Mouse (Mus musculus): ENCODE data around the gene Sh3bp1. TPM values are rescaled to one million over a fixed set of nuclear protein-coding genes. Genes with fewer than 3 reads are reported as not detected.

Sh3bp1 gene
- polyA plus RNA-seq, 1 experiment from 2014 or later = 51.2 TPM

GRCm38 (mm10) chr15:78889401-78889853 is 10.1 kb upstream of the Sh3bp1 start:
- H3K4me1 ChIP-seq = peaks cover 42% of the 10 kb centered on the region
- DNase-seq (ENCODE audit: low spot score) = peak; percentile 47
- 32% methylated on average over 13 of the region's 13 CpGs for WGBS
- H3K9me3 ChIP-seq (replicated peaks) = no peaks in the 10 kb centered on the region
- H3K36me3 ChIP-seq = peaks cover 98% of the 10 kb centered on the region
- H3K27ac ChIP-seq = peak overlapping the region; percentile 76
- peak overlapping the region; percentile 1; the same call in 1 of the 2 replicates for H3K4me3 ChIP-seq
- H3K27me3 ChIP-seq (ENCODE audit: low read depth, poor library complexity, severe bottlenecking) = no peaks in the 10 kb centered on the region

- Histone ChIP-seq H3K27me3 (ENCODE audit: low read depth, poor library complexity, severe bottlenecking) (no peaks in the 10 kb centered on the region), H3K27ac (0 out of 2 replicates have a peak overlapping the region, but pooled peaks have one; percentile 15), H3K36me3 (peaks cover 80% of the 10 kb centered on the region), H3K4me1 (peaks cover 63% of the 10 kb centered on the region), H3K4me3 (no peak overlapping the region), H3K9me3 (replicated peaks) (no peaks in the 10 kb centered on the region)
- 45% methylated on average over 7 of the region's 7 CpGs for WGBS
- DNase-seq (ENCODE audit: low spot score) = no peak
Measured at GRCm38 (mm10) chr15:78892440-78892839, 7.1 kb upstream of the Sh3bp1 start.

DNA sequence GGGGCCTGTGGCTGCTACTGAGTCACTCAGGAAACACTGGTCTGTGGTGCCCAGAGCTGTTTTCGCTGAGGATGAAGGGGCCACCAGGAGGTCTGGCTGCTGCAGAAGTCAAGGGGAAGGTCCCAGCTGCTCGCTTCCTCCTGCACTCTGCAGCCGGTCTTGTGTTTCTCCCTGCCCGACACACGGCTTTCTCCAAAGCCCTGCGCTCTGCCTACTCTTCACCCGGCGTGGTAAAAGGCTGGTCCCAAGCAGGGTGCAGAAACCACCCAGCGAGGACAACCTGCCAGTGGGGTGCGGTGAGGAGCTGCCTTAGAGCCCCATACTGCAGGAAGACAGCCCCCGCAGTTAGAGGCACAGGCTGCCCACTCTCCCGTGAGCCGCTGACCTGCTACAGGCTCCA is 4.8 kb upstream of the Sh3bp1 start:
- H3K36me3 ChIP-seq = peaks cover 58% of the 10 kb centered on the region
- H3K27ac ChIP-seq = peak overlapping the region; percentile 46; the same call in 1 of the 2 replicates
- 78% methylated on average over 13 of the region's 13 CpGs for WGBS
- H3K9me3 ChIP-seq (replicated peaks) = no peaks in the 10 kb centered on the region
- no peaks in the 10 kb centered on the region for H3K27me3 ChIP-seq (ENCODE audit: low read depth, poor library complexity, severe bottlenecking)
- H3K4me3 ChIP-seq = no peak overlapping the region
- peaks cover 71% of the 10 kb centered on the region for H3K4me1 ChIP-seq
- no peak for DNase-seq (ENCODE audit: low spot score)

DNA sequence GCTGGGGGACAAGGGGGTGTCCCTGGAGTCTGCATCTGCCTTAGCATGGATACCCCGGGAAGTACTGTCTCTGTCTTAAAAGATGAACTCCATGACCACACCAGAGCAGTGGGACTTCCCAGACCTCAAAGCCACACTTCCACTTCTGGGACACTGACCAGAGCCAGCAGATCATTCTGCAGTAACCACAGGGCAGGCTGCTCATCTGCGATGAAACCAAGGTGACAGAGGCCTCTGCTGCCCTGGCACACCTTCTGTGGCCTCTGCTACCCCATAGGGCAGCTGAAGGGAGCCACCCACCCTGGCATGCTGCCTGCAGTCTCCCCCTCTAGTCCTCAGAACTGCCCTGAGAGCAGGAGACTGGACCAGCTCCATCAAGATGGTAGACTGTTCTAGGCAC is 3.8 kb upstream of the Sh3bp1 start:
- peaks cover 79% of the 10 kb centered on the region for H3K4me1 ChIP-seq
- WGBS = 87% methylated on average over 2 of the region's 2 CpGs
- no peak overlapping the region for H3K4me3 ChIP-seq
- H3K36me3 ChIP-seq = peaks cover 48% of the 10 kb centered on the region
- DNase-seq (ENCODE audit: low spot score) = no peak
- peak overlapping the region; percentile 51; the same call in 1 of the 2 replicates for H3K27ac ChIP-seq
- H3K9me3 ChIP-seq (replicated peaks) = no peaks in the 10 kb centered on the region
- H3K27me3 ChIP-seq (ENCODE audit: low read depth, poor library complexity, severe bottlenecking) = no peaks in the 10 kb centered on the region

DNA sequence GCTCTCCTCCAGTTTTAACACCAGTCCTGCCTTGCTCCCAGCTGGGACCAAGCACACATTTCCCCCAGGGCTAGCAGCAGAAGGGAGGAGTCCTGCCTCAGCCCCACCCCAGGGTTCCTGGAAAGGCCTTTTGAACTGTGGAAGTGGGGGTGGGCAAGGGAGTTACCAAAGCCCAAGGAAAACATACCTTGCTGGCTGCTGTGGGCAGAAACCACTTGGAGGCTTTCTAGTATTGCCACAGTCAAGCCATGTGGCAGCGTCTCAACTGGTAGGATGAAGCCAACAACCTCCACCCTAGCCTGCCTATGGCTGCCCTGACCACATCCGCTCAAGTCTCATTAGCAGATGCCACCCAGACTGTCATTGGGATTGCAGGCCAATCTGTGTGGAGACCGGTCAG is 3.4 kb upstream of the Sh3bp1 start:
- Histone ChIP-seq H3K9me3 (replicated peaks) (no peaks in the 10 kb centered on the region), H3K27me3 (ENCODE audit: low read depth, poor library complexity, severe bottlenecking) (0 out of 2 replicates have a peak, but pooled peaks cover 1% of the 10 kb centered on the region), H3K36me3 (peaks cover 44% of the 10 kb centered on the region), H3K4me1 (peaks cover 83% of the 10 kb centered on the region), H3K27ac (peak overlapping the region; percentile 51; the same call in 1 of the 2 replicates), H3K4me3 (no peak overlapping the region)
- no peak for DNase-seq (ENCODE audit: low spot score)
- 81% methylated on average over 3 of the region's 3 CpGs for WGBS

GRCm38 (mm10) chr15:78897488-78897887 is 2.1 kb upstream of the Sh3bp1 start:
- 92% methylated on average over 4 of the region's 4 CpGs for WGBS
- Histone ChIP-seq H3K27ac (no peak overlapping the region), H3K36me3 (peaks cover 40% of the 10 kb centered on the region), H3K4me1 (peaks cover 83% of the 10 kb centered on the region), H3K9me3 (replicated peaks) (no peaks in the 10 kb centered on the region), H3K27me3 (ENCODE audit: low read depth, poor library complexity, severe bottlenecking) (0 out of 2 replicates have a peak, but pooled peaks cover 3% of the 10 kb centered on the region), H3K4me3 (no peak overlapping the region)
- no peak for DNase-seq (ENCODE audit: low spot score)

GRCm38 (mm10) chr15:78898507-78899001 is 1.0 kb upstream of the Sh3bp1 start:
- H3K4me1 ChIP-seq = peaks cover 73% of the 10 kb centered on the region
- H3K27me3 ChIP-seq (ENCODE audit: low read depth, poor library complexity, severe bottlenecking) = 0 out of 2 replicates have a peak, but pooled peaks cover 3% of the 10 kb centered on the region
- no peak for DNase-seq (ENCODE audit: low spot score)
- 56% methylated on average over 6 of the region's 6 CpGs for WGBS
- H3K4me3 ChIP-seq = peak overlapping the region; percentile 76
- H3K9me3 ChIP-seq (replicated peaks) = no peaks in the 10 kb centered on the region
- H3K36me3 ChIP-seq = peaks cover 40% of the 10 kb centered on the region
- peak overlapping the region; percentile 91; the same call in 1 of the 2 replicates for H3K27ac ChIP-seq

GRCm38 (mm10) chr15:78899409-78899739 is 194 bp upstream of the Sh3bp1 start, which contains the start of gene Gm49510:
Gene Gm49510, plus strand, starts transcription at chr15:78899667.
- H3K4me1 ChIP-seq = peaks cover 64% of the 10 kb centered on the region

DNA sequence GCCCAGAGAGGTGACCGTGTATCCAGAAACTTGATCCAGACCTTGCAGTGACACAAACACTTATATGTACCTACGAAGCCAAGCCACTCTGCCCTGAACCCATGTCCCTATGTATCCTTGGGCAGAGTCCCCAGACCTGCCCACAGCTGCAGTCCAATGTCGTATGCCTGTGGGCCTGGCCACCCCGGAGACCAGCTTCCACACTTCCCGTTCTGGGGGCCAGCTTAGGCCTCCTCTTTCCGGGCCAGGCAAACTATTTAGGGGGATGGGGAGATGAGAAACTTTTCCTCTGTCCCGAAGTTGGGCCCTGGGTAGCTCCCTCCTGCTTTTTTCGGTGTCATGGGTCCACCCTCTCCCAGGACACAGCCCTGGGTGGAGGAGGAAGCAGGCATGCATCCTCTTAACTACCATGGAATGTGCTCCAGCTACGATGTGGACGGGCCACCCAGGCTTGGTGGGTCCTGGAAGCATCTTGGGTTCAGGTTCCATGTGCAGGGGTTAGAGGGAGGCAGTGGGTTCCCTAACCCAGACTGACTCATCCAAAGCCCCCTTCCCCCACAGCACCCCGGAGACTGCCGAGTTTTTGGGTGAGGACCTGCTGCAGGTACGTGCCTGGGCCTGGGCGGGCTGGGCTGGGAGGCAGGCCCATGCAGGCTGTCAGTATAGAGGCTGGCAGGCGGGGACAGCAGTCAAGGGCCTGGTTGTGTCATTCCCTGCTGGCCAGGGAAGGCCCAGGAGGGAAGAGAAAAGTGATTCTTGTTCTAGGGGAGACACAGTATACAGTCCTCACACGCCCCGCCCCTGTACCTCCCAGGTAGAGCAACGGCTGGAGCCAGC is 1.2 kb downstream of the Sh3bp1 start:
- Histone ChIP-seq H3K9me3 (replicated peaks) (no peaks in the 10 kb centered on the region), H3K27me3 (ENCODE audit: low read depth, poor library complexity, severe bottlenecking) (0 out of 2 replicates have a peak, but pooled peaks cover 3% of the 10 kb centered on the region), H3K27ac (peak overlapping the region; percentile 91), H3K4me3 (peak overlapping the region; percentile 76), H3K36me3 (peaks cover 44% of the 10 kb centered on the region), H3K4me1 (peaks cover 50% of the 10 kb centered on the region)
- DNase-seq (ENCODE audit: low spot score) = peak; percentile 53
- WGBS = 12% methylated on average over 18 of the region's 18 CpGs

More at GRCm38 (mm10) chr15:78899409-78899739, 194 bp upstream of the Sh3bp1 start, which contains the start of gene Gm49510:
- Histone ChIP-seq H3K27ac (peak within 1 kb of the TSS; percentile 91), H3K4me3 (peak within 1 kb of the TSS; percentile 76), H3K9me3 (replicated peaks) (no peaks in the 10 kb centered on the region), H3K27me3 (ENCODE audit: low read depth, poor library complexity, severe bottlenecking) (0 out of 2 replicates have a peak, but pooled peaks cover 3% of the 10 kb centered on the region), H3K36me3 (peaks cover 41% of the 10 kb centered on the region)
- no peak for DNase-seq (ENCODE audit: low spot score)
- under 1% methylated on average over 20 of the region's 20 CpGs for WGBS

DNA sequence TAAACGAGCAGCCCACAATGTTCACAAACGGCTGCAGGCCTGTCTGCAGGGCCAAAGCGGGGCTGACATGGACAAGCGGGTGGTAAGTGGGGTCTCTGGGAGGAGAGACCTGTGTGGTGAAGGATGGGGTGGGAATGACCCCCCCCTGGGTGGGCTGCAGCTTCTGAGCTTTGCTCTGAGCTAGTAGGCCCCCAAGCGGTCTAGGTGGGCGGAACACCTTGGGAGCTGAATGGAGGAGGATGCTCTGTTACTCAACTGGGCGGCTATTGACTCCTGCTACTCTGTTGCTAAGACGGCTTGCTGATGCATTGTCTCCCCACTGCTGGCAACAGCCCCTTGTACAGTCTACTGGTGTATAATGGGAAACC is 1.8 kb downstream of the Sh3bp1 start:
- peak; percentile 49 for DNase-seq (ENCODE audit: low spot score)
- peak overlapping the region; percentile 91 for H3K27ac ChIP-seq
- H3K4me1 ChIP-seq = peaks cover 44% of the 10 kb centered on the region
- no peaks in the 10 kb centered on the region for H3K9me3 ChIP-seq (replicated peaks)
- WGBS = 44% methylated on average over 8 of the region's 8 CpGs
- H3K4me3 ChIP-seq = peak overlapping the region; percentile 76
- peaks cover 48% of the 10 kb centered on the region for H3K36me3 ChIP-seq
- 0 out of 2 replicates have a peak, but pooled peaks cover 3% of the 10 kb centered on the region for H3K27me3 ChIP-seq (ENCODE audit: low read depth, poor library complexity, severe bottlenecking)

- Histone ChIP-seq H3K4me3 (no peak overlapping the region), H3K27me3 (ENCODE audit: low read depth, poor library complexity, severe bottlenecking) (0 out of 2 replicates have a peak, but pooled peaks cover 3% of the 10 kb centered on the region), H3K4me1 (peaks cover 37% of the 10 kb centered on the region), H3K9me3 (replicated peaks) (no peaks in the 10 kb centered on the region), H3K27ac (0 out of 2 replicates have a peak overlapping the region, but pooled peaks have one; percentile 4), H3K36me3 (peaks cover 67% of the 10 kb centered on the region)
- peak; percentile 86 for DNase-seq (ENCODE audit: low spot score)
- 12% methylated on average over 2 of the region's 2 CpGs for WGBS
Measured at GRCm38 (mm10) chr15:78903243-78903642, 3.7 kb downstream of the Sh3bp1 start.

GRCm38 (mm10) chr15:78908399-78908798 is 8.8 kb downstream of the Sh3bp1 start:
- Histone ChIP-seq H3K27me3 (ENCODE audit: low read depth, poor library complexity, severe bottlenecking) (no peaks in the 10 kb centered on the region), H3K27ac (no peak overlapping the region), H3K36me3 (peaks cover 89% of the 10 kb centered on the region), H3K9me3 (replicated peaks) (no peaks in the 10 kb centered on the region), H3K4me1 (peaks cover 3% of the 10 kb centered on the region; the same call in 1 of the 2 replicates), H3K4me3 (no peak overlapping the region)
- 78% methylated on average over 7 of the region's 7 CpGs for WGBS
- no peak for DNase-seq (ENCODE audit: low spot score)

GRCm38 (mm10) chr15:78908982-78909381 is 9.4 kb downstream of the Sh3bp1 start:
- no peak overlapping the region for H3K27ac ChIP-seq
- no peaks in the 10 kb centered on the region for H3K27me3 ChIP-seq (ENCODE audit: low read depth, poor library complexity, severe bottlenecking)
- no peaks in the 10 kb centered on the region for H3K9me3 ChIP-seq (replicated peaks)
- peaks cover 7% of the 10 kb centered on the region for H3K4me1 ChIP-seq
- peaks cover 84% of the 10 kb centered on the region for H3K36me3 ChIP-seq
- no peak for DNase-seq (ENCODE audit: low spot score)
- 93% methylated on average over 8 of the region's 8 CpGs for WGBS
- H3K4me3 ChIP-seq = no peak overlapping the region
